Mouse (Mus musculus): ENCODE measurements around the gene Parp6.

DNA sequence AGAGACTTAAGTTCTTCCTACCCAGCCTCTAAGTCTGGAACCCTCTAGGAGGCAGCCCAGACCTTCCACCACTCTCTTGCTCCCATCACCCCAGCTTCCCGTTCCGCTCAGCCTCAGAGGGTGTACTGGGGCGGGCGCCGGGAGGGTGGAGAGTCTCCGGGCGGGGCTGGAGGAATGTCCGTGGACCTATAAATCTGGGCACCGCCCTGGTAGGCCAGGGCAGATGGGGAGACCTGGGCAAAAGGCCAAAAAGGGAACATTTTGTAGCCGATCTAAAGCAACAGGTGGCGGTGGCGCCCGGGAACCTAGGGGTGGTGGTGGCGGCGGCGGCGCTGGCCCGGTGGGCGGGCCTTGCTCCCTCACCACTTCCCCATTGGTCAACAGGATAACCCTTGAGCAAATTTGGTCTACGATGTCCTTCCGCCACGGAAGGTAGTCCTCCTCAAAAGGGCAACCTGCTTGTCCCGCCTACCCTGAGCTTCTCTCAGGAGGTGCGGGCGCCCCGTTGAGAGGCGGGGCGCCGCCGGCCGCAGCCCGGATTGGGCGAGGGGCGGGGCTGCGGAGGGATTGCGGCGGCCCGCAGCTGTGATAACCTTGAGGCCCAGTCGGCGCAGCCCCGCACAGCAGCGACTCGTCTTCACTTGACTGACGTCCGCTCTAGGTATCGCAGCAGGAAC is 39.0 kb downstream of the Parp6 start, which contains the start of gene Pkm:
- TF ChIP-seq GATA1 (IDR thresholded peaks at IDR 0.05; ENCODE audit: borderline replicate concordance, low read length) (no peak), FLI1 (IDR thresholded peaks at IDR 0.05; ENCODE audit: low read length) (no peak)

All from megakaryocyte, embryonic 14.5 days (primary cell).